Mouse (Mus musculus) adipose tissue, adult 10 weeks (tissue): ENCODE results near the gene Gm10188. TPM values are rescaled to one million over a fixed set of nuclear protein-coding genes. Genes with fewer than 3 reads are reported as not detected.

Experiments
- polyA plus RNA-seq: library from polyadenylated mRNA; stranded (reverse); fragments of 350-450 nt; fragmentation: Illumina TruSeq; extraction: RNeasy Lipid Tissue Mini Kit (QIAGEN cat#74804); gene quantifications from one replicate; pipeline ENCODE4 v1.2.3, GENCODE M21; 2014; ENCODE audit warnings: low read depth, low replicate concordance

Gm10188 gene
- not detected for polyA plus RNA-seq

GRCm38 (mm10) chr1:132229667-132230066, at the start of gene Gm10188:
Gm10188 (minus strand) TSS chr1:132229767.

GRCm38 (mm10) chr1:132191093-132191785, 38.3 kb downstream of the Gm10188 start, which contains the start of the genes Lemd1 and AC124108.1:
Lemd1 (plus strand) TSS chr1:132191431.
AC124108.1 (plus strand) TSS chr1:132191457.

Other genes with a start within 250 kb of the Gm10188 start
- 33.4 TPM for gene Elk4, start 222.2 kb downstream of the Gm10188 start, polyA plus RNA-seq
- 1.3 TPM for gene Mfsd4a, start 161.7 kb downstream of the Gm10188 start, polyA plus RNA-seq
- gene Cdk18, start 90.1 kb downstream of the Gm10188 start, polyA plus RNA-seq: 6.9 TPM
- gene Lemd1, start 38.3 kb downstream of the Gm10188 start, polyA plus RNA-seq: 2.6 TPM
- 0.50 TPM for gene AC124108.1, start 38.3 kb downstream of the Gm10188 start, polyA plus RNA-seq
- 0.20 TPM for gene Klhdc8a, start 68.9 kb upstream of the Gm10188 start, polyA plus RNA-seq
- gene Nuak2, start 86.4 kb upstream of the Gm10188 start, polyA plus RNA-seq: 6.0 TPM
- 6.6 TPM for gene Tmcc2, start 161.5 kb upstream of the Gm10188 start, polyA plus RNA-seq
- 17.8 TPM for gene Dstyk, start 187.8 kb upstream of the Gm10188 start, polyA plus RNA-seq
- 25.4 TPM for gene Rbbp5, start 247.6 kb upstream of the Gm10188 start, polyA plus RNA-seq